Mouse (Mus musculus): ENCODE data around the gene Zfp786. TPM values are rescaled to one million over a fixed set of nuclear protein-coding genes. Genes with fewer than 3 reads are reported as not detected.

Gene Zfp786
- total and polyA plus RNA-seq, 2 experiments from 2014 or later: 0.69 to 0.70 TPM

DNA sequence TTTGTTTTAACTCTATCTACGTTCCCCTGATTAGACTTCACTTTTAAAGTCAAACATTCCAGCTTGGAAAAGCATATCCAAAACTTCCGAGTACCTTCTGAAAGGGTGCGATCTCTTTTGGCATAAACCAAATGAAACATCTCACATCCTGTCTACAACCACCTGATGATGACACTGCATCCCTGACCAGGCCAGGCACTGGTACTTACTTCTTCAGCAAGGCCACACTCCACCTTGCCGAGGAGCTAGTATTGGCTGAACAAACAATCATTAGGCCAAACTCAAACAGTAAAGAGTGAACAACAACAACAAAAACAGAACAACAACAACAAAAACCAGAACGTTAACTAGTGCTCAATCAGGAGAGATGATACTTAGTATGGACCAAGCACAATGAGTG, 19.3 kb downstream of the Zfp786 start:
- H3K4me1 ChIP-seq (ENCODE audit: control insufficient read depth, insufficient read depth): peaks cover 21% of the 10 kb centered on the region
- no peaks in the 10 kb centered on the region for H3K27me3 ChIP-seq (ENCODE audit: control insufficient read depth, insufficient read depth, low read length)
- H3K4me2 ChIP-seq (ENCODE audit: low read depth, low read length): peak overlapping the region; percentile 70; the same call in 1 of the 2 replicates
- H3K36me3 ChIP-seq (replicated peaks; ENCODE audit: control insufficient read depth, insufficient read depth, low read length): peaks cover 7% of the 10 kb centered on the region
- no peak for ATAC-seq (ENCODE audit: insufficient read depth, low read depth)
- no peak overlapping the region for H3K27ac ChIP-seq (ENCODE audit: low read depth)
- 56% methylated on average over 5 of the region's 5 CpGs for WGBS
- DNase-seq (ENCODE audit: low spot score): no peak
- no peak overlapping the region for H3K9ac ChIP-seq (replicated peaks; ENCODE audit: low read depth, low read length)
- no peak overlapping the region for H3K4me3 ChIP-seq (ENCODE audit: low read depth, low read length)
- H3K9me3 ChIP-seq (replicated peaks; ENCODE audit: control insufficient read depth, low read length): no peaks in the 10 kb centered on the region
- TF ChIP-seq EP300 (IDR thresholded peaks at IDR 0.05; ENCODE audit: low read depth) (no peak), CTCF (IDR thresholded peaks at IDR 0.05; ENCODE audit: low read depth) (no peak)

DNA sequence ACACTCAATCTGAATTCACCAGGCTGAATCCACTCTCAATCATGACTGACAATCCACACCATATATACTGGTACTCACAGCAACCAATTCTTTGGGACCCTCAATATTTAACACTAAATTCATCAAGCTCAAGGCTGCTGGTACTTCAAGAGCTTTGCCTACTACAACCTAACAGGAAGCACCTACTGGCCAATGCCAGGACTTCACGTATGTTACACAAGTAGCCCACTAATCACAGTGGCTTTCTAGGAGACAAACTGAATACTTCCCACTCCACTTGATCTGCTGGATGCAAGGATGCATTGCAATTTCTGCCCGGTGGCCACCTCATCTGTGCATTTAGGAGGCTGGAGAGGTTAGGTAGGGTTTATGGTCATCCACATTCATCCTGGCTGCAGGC, 20.5 kb downstream of the Zfp786 start:
- H3K9ac ChIP-seq (replicated peaks; ENCODE audit: low read depth, low read length): no peak overlapping the region
- TF ChIP-seq EP300 (IDR thresholded peaks at IDR 0.05; ENCODE audit: low read depth): no peak
- no peak for TF ChIP-seq CTCF (IDR thresholded peaks at IDR 0.05; ENCODE audit: low read depth)
- H3K4me2 ChIP-seq (ENCODE audit: low read depth, low read length): no peak overlapping the region
- no peaks in the 10 kb centered on the region for H3K9me3 ChIP-seq (replicated peaks; ENCODE audit: control insufficient read depth, low read length)
- DNase-seq (ENCODE audit: low spot score): no peak
- H3K4me1 ChIP-seq (ENCODE audit: control insufficient read depth, insufficient read depth): peaks cover 21% of the 10 kb centered on the region
- no peak overlapping the region; the same call in 1 of the 2 replicates for H3K27ac ChIP-seq (ENCODE audit: low read depth)
- 65% methylated on average over 2 of the region's 2 CpGs for WGBS
- no peak for ATAC-seq (ENCODE audit: insufficient read depth, low read depth)
- H3K36me3 ChIP-seq (replicated peaks; ENCODE audit: control insufficient read depth, insufficient read depth, low read length): peaks cover 19% of the 10 kb centered on the region
- H3K27me3 ChIP-seq (ENCODE audit: control insufficient read depth, insufficient read depth, low read length): no peaks in the 10 kb centered on the region
- H3K4me3 ChIP-seq (ENCODE audit: low read depth, low read length): no peak overlapping the region

DNA sequence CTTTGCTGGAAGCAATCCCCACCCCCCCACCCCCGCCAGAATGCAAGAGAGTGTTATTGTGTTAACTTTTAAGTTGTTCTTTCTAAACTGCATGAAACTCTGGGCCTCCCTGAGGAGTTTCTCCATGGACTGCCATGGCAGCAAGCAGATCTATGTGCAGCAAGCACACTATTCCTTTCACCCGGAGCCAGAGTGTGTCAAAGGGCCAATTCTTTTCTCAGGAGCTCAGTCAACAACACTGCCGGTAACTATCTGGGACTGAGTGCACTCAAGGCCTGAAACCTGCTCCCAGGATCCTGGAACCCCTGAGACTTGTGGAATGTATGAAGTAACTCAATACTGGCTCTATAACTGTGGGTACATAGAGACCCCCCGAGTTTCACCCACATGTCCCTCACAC, 21.6 kb downstream of the Zfp786 start:
- peaks cover 30% of the 10 kb centered on the region for H3K36me3 ChIP-seq (replicated peaks; ENCODE audit: control insufficient read depth, insufficient read depth, low read length)
- H3K27ac ChIP-seq (ENCODE audit: low read depth): no peak overlapping the region
- no peak overlapping the region for H3K4me2 ChIP-seq (ENCODE audit: low read depth, low read length)
- H3K27me3 ChIP-seq (ENCODE audit: control insufficient read depth, insufficient read depth, low read length): no peaks in the 10 kb centered on the region
- DNase-seq (ENCODE audit: low spot score): no peak
- H3K9me3 ChIP-seq (replicated peaks; ENCODE audit: control insufficient read depth, low read length): no peaks in the 10 kb centered on the region
- H3K4me3 ChIP-seq (ENCODE audit: low read depth, low read length): no peak overlapping the region
- peaks cover 16% of the 10 kb centered on the region for H3K4me1 ChIP-seq (ENCODE audit: control insufficient read depth, insufficient read depth)
- WGBS: 79% methylated on average over 4 of the region's 4 CpGs
- no peak overlapping the region for H3K9ac ChIP-seq (replicated peaks; ENCODE audit: low read depth, low read length)
- ATAC-seq (ENCODE audit: insufficient read depth, low read depth): no peak
- no peak for TF ChIP-seq CTCF (IDR thresholded peaks at IDR 0.05; ENCODE audit: low read depth)
- TF ChIP-seq EP300 (IDR thresholded peaks at IDR 0.05; ENCODE audit: low read depth): no peak

DNA sequence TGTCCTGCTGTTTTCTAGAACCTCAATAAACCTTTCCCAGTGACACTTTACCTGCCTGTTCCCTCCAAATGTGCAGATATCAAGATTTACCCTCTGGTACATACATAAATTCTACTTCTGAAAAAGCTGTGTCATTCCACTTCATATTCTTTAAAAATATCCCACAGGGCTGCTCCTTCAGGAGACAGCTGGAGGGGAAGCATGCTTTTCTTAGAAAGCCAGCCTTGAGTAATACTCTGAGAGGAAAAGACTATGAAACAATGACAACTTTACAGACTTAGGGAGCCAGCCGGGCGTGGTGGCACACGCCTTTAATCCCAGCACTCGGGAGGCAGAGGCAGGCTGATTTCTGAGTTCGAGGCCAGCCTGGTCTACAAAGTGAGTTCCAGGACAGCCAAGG, 22.1 kb downstream of the Zfp786 start:
- Histone ChIP-seq H3K4me3 (ENCODE audit: low read depth, low read length) (no peak overlapping the region), H3K9ac (replicated peaks; ENCODE audit: low read depth, low read length) (no peak overlapping the region), H3K9me3 (replicated peaks; ENCODE audit: control insufficient read depth, low read length) (no peaks in the 10 kb centered on the region), H3K27ac (ENCODE audit: low read depth) (no peak overlapping the region), H3K27me3 (ENCODE audit: control insufficient read depth, insufficient read depth, low read length) (no peaks in the 10 kb centered on the region), H3K4me2 (ENCODE audit: low read depth, low read length) (no peak overlapping the region), H3K4me1 (ENCODE audit: control insufficient read depth, insufficient read depth) (peaks cover 15% of the 10 kb centered on the region), H3K36me3 (replicated peaks; ENCODE audit: control insufficient read depth, insufficient read depth, low read length) (peaks cover 35% of the 10 kb centered on the region)
- TF ChIP-seq EP300 (IDR thresholded peaks at IDR 0.05; ENCODE audit: low read depth) (no peak), CTCF (IDR thresholded peaks at IDR 0.05; ENCODE audit: low read depth) (no peak)
- DNase-seq (ENCODE audit: low spot score): no peak
- ATAC-seq (ENCODE audit: insufficient read depth, low read depth): no peak
- WGBS: 86% methylated on average over 5 of the region's 5 CpGs

DNA sequence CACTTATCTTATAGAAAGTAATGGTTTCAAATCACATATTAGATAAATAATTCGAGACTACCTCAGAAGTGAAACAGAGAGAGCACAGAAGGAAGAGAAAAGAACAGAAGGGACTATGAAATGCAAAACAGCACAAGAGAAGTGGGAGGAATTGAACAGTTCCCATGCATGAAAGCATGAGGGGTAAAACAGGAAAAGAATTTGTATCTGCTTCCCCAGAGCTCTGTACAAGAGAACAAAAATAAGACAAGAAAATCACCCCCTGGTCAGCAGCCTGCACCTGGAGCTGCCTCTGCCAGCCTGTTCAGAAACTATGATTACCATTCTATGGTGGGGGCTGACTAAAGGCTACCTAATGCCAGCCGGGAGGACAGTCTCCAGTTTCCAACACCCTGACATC, 23.2 kb downstream of the Zfp786 start:
- H3K9ac ChIP-seq (replicated peaks; ENCODE audit: low read depth, low read length): no peak overlapping the region

DNA sequence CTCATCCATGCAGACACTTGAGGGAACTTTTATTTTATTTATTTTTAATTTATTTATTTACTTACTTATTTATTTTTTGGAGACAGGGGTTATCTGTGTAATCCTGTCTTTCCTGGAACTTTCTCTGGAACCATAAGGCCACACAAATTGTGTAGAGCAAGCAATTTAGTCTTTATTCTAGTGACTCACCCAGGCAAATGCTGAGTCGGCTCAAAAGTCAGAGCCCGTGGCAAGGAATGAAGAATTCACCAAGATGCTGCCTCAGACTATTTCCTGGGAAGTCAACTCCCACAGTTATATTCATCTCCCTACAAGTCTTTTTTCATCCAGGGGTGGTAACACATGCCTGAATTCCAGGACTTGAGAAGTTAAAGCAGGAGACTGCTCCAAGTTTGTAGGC, 25.1 kb downstream of the Zfp786 start:
- no peak overlapping the region for H3K4me2 ChIP-seq (ENCODE audit: low read depth, low read length)
- ATAC-seq (ENCODE audit: insufficient read depth, low read depth): no peak
- no peak overlapping the region for H3K27ac ChIP-seq (ENCODE audit: low read depth)
- no peak overlapping the region for H3K9ac ChIP-seq (replicated peaks; ENCODE audit: low read depth, low read length)
- H3K4me3 ChIP-seq (ENCODE audit: low read depth, low read length): no peak overlapping the region
- no peaks in the 10 kb centered on the region for H3K27me3 ChIP-seq (ENCODE audit: control insufficient read depth, insufficient read depth, low read length)
- no peaks in the 10 kb centered on the region for H3K9me3 ChIP-seq (replicated peaks; ENCODE audit: control insufficient read depth, low read length)
- TF ChIP-seq CTCF (IDR thresholded peaks at IDR 0.05; ENCODE audit: low read depth): no peak
- no peak for TF ChIP-seq EP300 (IDR thresholded peaks at IDR 0.05; ENCODE audit: low read depth)
- H3K4me1 ChIP-seq (ENCODE audit: control insufficient read depth, insufficient read depth): no peaks in the 10 kb centered on the region
- 60% methylated on average over 2 of the region's 2 CpGs for WGBS
- peaks cover 57% of the 10 kb centered on the region for H3K36me3 ChIP-seq (replicated peaks; ENCODE audit: control insufficient read depth, insufficient read depth, low read length)
- no peak for DNase-seq (ENCODE audit: low spot score)

More for the DNA sequence above, 23.2 kb downstream of the Zfp786 start:
- WGBS: 79% methylated on average over 2 of the region's 2 CpGs
- Histone ChIP-seq H3K27ac (ENCODE audit: low read depth) (no peak overlapping the region), H3K4me3 (ENCODE audit: low read depth, low read length) (no peak overlapping the region), H3K9me3 (replicated peaks; ENCODE audit: control insufficient read depth, low read length) (no peaks in the 10 kb centered on the region), H3K4me1 (ENCODE audit: control insufficient read depth, insufficient read depth) (peaks cover 15% of the 10 kb centered on the region), H3K27me3 (ENCODE audit: control insufficient read depth, insufficient read depth, low read length) (no peaks in the 10 kb centered on the region), H3K4me2 (ENCODE audit: low read depth, low read length) (no peak overlapping the region), H3K36me3 (replicated peaks; ENCODE audit: control insufficient read depth, insufficient read depth, low read length) (peaks cover 46% of the 10 kb centered on the region)
- no peak for ATAC-seq (ENCODE audit: insufficient read depth, low read depth)
- no peak for DNase-seq (ENCODE audit: low spot score)
- TF ChIP-seq EP300 (IDR thresholded peaks at IDR 0.05; ENCODE audit: low read depth) (no peak), CTCF (IDR thresholded peaks at IDR 0.05; ENCODE audit: low read depth) (no peak)
